Mouse (Mus musculus) limb, embryonic 15.5 days (tissue): ENCODE measurements around the gene Bloc1s3. TPM values are rescaled to one million over a fixed set of nuclear protein-coding genes. Genes with fewer than 3 reads are reported as not detected.

ENCODE experiments used
- ATAC-seq: fragments of 200-750 bp; cut with Nextera tagmentation; 2 replicates; pipeline ENCODE4 v1.8.0; 2017; ENCODE audit warnings: low read depth, moderate TSS enrichment; ENCODE audit not compliant: insufficient number of reproducible peaks, low FRiP score, low TSS enrichment
- H3K27ac ChIP-seq: fragments of 300-500 bp; sonication (generic); 2 replicates; pipeline ENCODE4 v1.5.1; 2015; ENCODE audit warnings: moderate library complexity, mild to moderate bottlenecking, inconsistent platforms
- H3K27me3 ChIP-seq: fragments of 300-500 bp; sonication (generic); 2 replicates; pipeline ENCODE4 v1.6.1; 2015; ENCODE audit warnings: inconsistent platforms
- H3K36me3 ChIP-seq: fragments of 300-500 bp; sonication (generic); 2 replicates; pipeline ENCODE4 v1.6.1; 2015; ENCODE audit warnings: inconsistent platforms
- H3K4me1 ChIP-seq: fragments of 300-500 bp; sonication (generic); 2 replicates; pipeline ENCODE4 v1.6.1; 2015; ENCODE audit warnings: inconsistent platforms
- H3K4me2 ChIP-seq: fragments of 300-500 bp; sonication (generic); 2 replicates; pipeline ENCODE4 v1.6.1; 2015; ENCODE audit warnings: mild to moderate bottlenecking, inconsistent platforms
- H3K4me3 ChIP-seq: fragments of 300-500 bp; sonication (generic); 2 replicates; pipeline ENCODE4 v1.5.1; 2015; ENCODE audit warnings: mild to moderate bottlenecking, inconsistent platforms
- H3K9ac ChIP-seq: fragments of 300-500 bp; sonication (generic); 2 replicates; pipeline ENCODE4 v1.6.1; 2015; ENCODE audit warnings: inconsistent platforms
- H3K9me3 ChIP-seq: fragments of 300-500 bp; sonication (generic); 2 replicates; pipeline ENCODE4 v1.6.1; 2016; ENCODE audit warnings: inconsistent platforms
- WGBS: fragments of 180-500 bp; shearing (Covaris S2); methylation state at CpG from one replicate; pipeline ENCODE4 v1.1.7; 2015; 5-methylcytosine and 5-hydroxymethylcytosine counted together
- polyA plus RNA-seq: library from polyadenylated mRNA; unstranded; fragments of >200 nt; fragmentation: Nextera tagmentation; extraction: Ambion mirVana; gene quantifications from 2 replicates; pipeline ENCODE4 v1.2.1, GENCODE M21; 2015

Bloc1s3 gene
- polyA plus RNA-seq, 1 experiment from 2014 or later, result 2.0 TPM

GRCm38 (mm10) chr7:19470308-19470707 lies 37.9 kb downstream of the Bloc1s3 start:
- H3K27me3 ChIP-seq, result peaks cover 46% of the 10 kb centered on the region
- WGBS, result 13% methylated on average over 14 of the region's 14 CpGs
- no peaks in the 10 kb centered on the region for H3K9me3 ChIP-seq
- no peak overlapping the region for H3K9ac ChIP-seq
- peaks cover 27% of the 10 kb centered on the region for H3K4me1 ChIP-seq
- no peak for ATAC-seq
- no peak overlapping the region for H3K4me3 ChIP-seq
- H3K36me3 ChIP-seq, result no peaks in the 10 kb centered on the region
- no peak overlapping the region for H3K27ac ChIP-seq
- H3K4me2 ChIP-seq, result no peak overlapping the region

GRCm38 (mm10) chr7:19469404-19469803 lies 38.8 kb downstream of the Bloc1s3 start:
- WGBS, result 17% methylated on average over 23 of the region's 23 CpGs
- no peaks in the 10 kb centered on the region for H3K9me3 ChIP-seq
- no peak overlapping the region for H3K27ac ChIP-seq
- H3K27me3 ChIP-seq, result peaks cover 46% of the 10 kb centered on the region
- H3K4me3 ChIP-seq, result no peak overlapping the region
- no peak overlapping the region for H3K9ac ChIP-seq
- H3K36me3 ChIP-seq, result no peaks in the 10 kb centered on the region
- H3K4me1 ChIP-seq, result peaks cover 34% of the 10 kb centered on the region
- no peak for ATAC-seq
- H3K4me2 ChIP-seq, result no peak overlapping the region

GRCm38 (mm10) chr7:19468279-19468678 lies 39.9 kb downstream of the Bloc1s3 start:
- no peak overlapping the region for H3K27ac ChIP-seq
- no peaks in the 10 kb centered on the region for H3K9me3 ChIP-seq
- ATAC-seq, result no peak
- H3K4me3 ChIP-seq, result no peak overlapping the region
- peaks cover 32% of the 10 kb centered on the region for H3K4me1 ChIP-seq
- no peak overlapping the region for H3K4me2 ChIP-seq
- H3K9ac ChIP-seq, result no peak overlapping the region
- H3K36me3 ChIP-seq, result no peaks in the 10 kb centered on the region
- WGBS, result 65% methylated on average over 12 of the region's 12 CpGs
- peaks cover 43% of the 10 kb centered on the region for H3K27me3 ChIP-seq

- Histone ChIP-seq H3K9me3 (no peaks in the 10 kb centered on the region), H3K27me3 (peaks cover 36% of the 10 kb centered on the region), H3K4me1 (peaks cover 26% of the 10 kb centered on the region), H3K4me2 (no peak overlapping the region), H3K4me3 (no peak overlapping the region), H3K9ac (no peak overlapping the region), H3K36me3 (no peaks in the 10 kb centered on the region), H3K27ac (no peak overlapping the region)
- ATAC-seq, result no peak
- WGBS, result 39% methylated on average over 6 of the region's 6 CpGs
Measured at GRCm38 (mm10) chr7:19467638-19468037, 40.5 kb downstream of the Bloc1s3 start.

- H3K27me3 ChIP-seq, result peaks cover 27% of the 10 kb centered on the region
- no peaks in the 10 kb centered on the region for H3K9me3 ChIP-seq
- no peak overlapping the region for H3K4me2 ChIP-seq
- no peak for ATAC-seq
- no peak overlapping the region for H3K4me3 ChIP-seq
- H3K27ac ChIP-seq, result no peak overlapping the region
- H3K36me3 ChIP-seq, result no peaks in the 10 kb centered on the region
- H3K4me1 ChIP-seq, result peaks cover 20% of the 10 kb centered on the region
- H3K9ac ChIP-seq, result no peak overlapping the region
- WGBS, result 60% methylated on average over 5 of the region's 5 CpGs
Measured at GRCm38 (mm10) chr7:19466602-19467145, 41.5 kb downstream of the Bloc1s3 start.

GRCm38 (mm10) chr7:19464367-19465307 lies 43.5 kb downstream of the Bloc1s3 start:
- Histone ChIP-seq H3K4me3 (0 out of 2 replicates have a peak overlapping the region, but pooled peaks have one; percentile 3), H3K27me3 (peaks cover 12% of the 10 kb centered on the region), H3K4me1 (peaks cover 21% of the 10 kb centered on the region), H3K4me2 (peak overlapping the region; percentile 32), H3K9ac (no peak overlapping the region), H3K27ac (peak overlapping the region; percentile 43; the same call in 1 of the 2 replicates), H3K36me3 (no peaks in the 10 kb centered on the region), H3K9me3 (no peaks in the 10 kb centered on the region)
- 10% methylated on average over 22 of the region's 22 CpGs for WGBS
- ATAC-seq, result 0 out of 2 replicates have a peak, but pooled peaks have one; percentile 25

GRCm38 (mm10) chr7:19462884-19463381 lies 45.2 kb downstream of the Bloc1s3 start, which contains the start of gene Exoc3l2:
TSS of gene Exoc3l2 (plus strand) at chr7:19463331.
- Histone ChIP-seq H3K9me3 (no peaks in the 10 kb centered on the region), H3K4me2 (0 out of 2 replicates have a peak within 1 kb of the TSS, but pooled peaks have one; percentile 32), H3K4me1 (peaks cover 22% of the 10 kb centered on the region), H3K4me3 (peak within 1 kb of the TSS; percentile 3; the same call in 1 of the 2 replicates), H3K36me3 (no peaks in the 10 kb centered on the region), H3K9ac (no peak within 1 kb of the TSS), H3K27ac (0 out of 2 replicates have a peak within 1 kb of the TSS, but pooled peaks have one; percentile 4), H3K27me3 (no peaks in the 10 kb centered on the region)
- ATAC-seq, result no peak
- WGBS, result 34% methylated on average over 6 of the region's 6 CpGs

GRCm38 (mm10) chr7:19462443-19462842 lies 45.7 kb downstream of the Bloc1s3 start:
- no peak for ATAC-seq
- peaks cover 25% of the 10 kb centered on the region for H3K4me1 ChIP-seq
- H3K4me3 ChIP-seq, result no peak overlapping the region
- H3K36me3 ChIP-seq, result no peaks in the 10 kb centered on the region
- H3K9me3 ChIP-seq, result no peaks in the 10 kb centered on the region
- H3K27me3 ChIP-seq, result no peaks in the 10 kb centered on the region
- no peak overlapping the region for H3K27ac ChIP-seq
- no peak overlapping the region for H3K4me2 ChIP-seq
- no peak overlapping the region for H3K9ac ChIP-seq
- WGBS, result 68% methylated on average over 4 of the region's 4 CpGs

GRCm38 (mm10) chr7:19461488-19461887 lies 46.7 kb downstream of the Bloc1s3 start:
- Histone ChIP-seq H3K9ac (no peak overlapping the region), H3K4me1 (peaks cover 35% of the 10 kb centered on the region), H3K36me3 (no peaks in the 10 kb centered on the region), H3K4me3 (no peak overlapping the region), H3K9me3 (no peaks in the 10 kb centered on the region), H3K27ac (no peak overlapping the region), H3K27me3 (no peaks in the 10 kb centered on the region), H3K4me2 (peak overlapping the region; percentile 10; the same call in 1 of the 2 replicates)
- no peak for ATAC-seq
- 9% methylated on average over 6 of the region's 6 CpGs for WGBS

- Histone ChIP-seq H3K4me2 (no peak overlapping the region), H3K4me1 (peaks cover 41% of the 10 kb centered on the region), H3K9ac (no peak overlapping the region), H3K9me3 (no peaks in the 10 kb centered on the region), H3K36me3 (peaks cover 6% of the 10 kb centered on the region), H3K4me3 (no peak overlapping the region), H3K27me3 (no peaks in the 10 kb centered on the region), H3K27ac (no peak overlapping the region)
- WGBS, result 71% methylated on average over 1 of the region's 1 CpGs
- no peak for ATAC-seq
Measured at GRCm38 (mm10) chr7:19460500-19460899, 47.7 kb downstream of the Bloc1s3 start.

- Histone ChIP-seq H3K4me2 (peak overlapping the region; percentile 94), H3K4me1 (peaks cover 29% of the 10 kb centered on the region), H3K9me3 (no peaks in the 10 kb centered on the region), H3K9ac (peak overlapping the region; percentile 82; the same call in 1 of the 2 replicates), H3K27me3 (no peaks in the 10 kb centered on the region), H3K27ac (peak overlapping the region; percentile 76), H3K4me3 (peak overlapping the region; percentile 83), H3K36me3 (peaks cover 15% of the 10 kb centered on the region)
- 0 out of 2 replicates have a peak, but pooled peaks have one; percentile 3 for ATAC-seq
- WGBS, result 24% methylated on average over 6 of the region's 6 CpGs
Measured at GRCm38 (mm10) chr7:19459144-19459870, 48.9 kb downstream of the Bloc1s3 start.
